Mouse (Mus musculus) spleen, embryonic (tissue): ENCODE measurements at regions not wholly inside any gene's neighbourhood (a gene's known extent, or its start where the extent isn't known, plus 50 kb on each side); places are given as distances from the start of the nearest gene placed in this dataset.

ENCODE experiments used
- CTCF ChIA-PET: fragments of 350-600 bp; sonication (Branson Sonifier 250); formaldehyde crosslinking; loops from one replicate; lab custom pipeline; 2022; lab: Charles Lee

- CTCF ChIA-PET = no interaction called here
These were observed 103.3 kb upstream of the Cpsf6 start for GRCm38 (mm10) chr10:117483091-117483600.

- CTCF ChIA-PET = no interaction called here
These were observed 102.5 kb upstream of the Cpsf6 start for GRCm38 (mm10) chr10:117482361-117482760.

GRCm38 (mm10) chr10:117481341-117481990 is 101.7 kb upstream of the Cpsf6 start:
- CTCF ChIA-PET = no interaction called here

GRCm38 (mm10) chr10:117480456-117480850 is 100.6 kb upstream of the Cpsf6 start:
- CTCF ChIA-PET = no interaction called here

GRCm38 (mm10) chr10:117479721-117480455 is 100.1 kb upstream of the Cpsf6 start:
- CTCF ChIA-PET = no interaction called here

GRCm38 (mm10) chr10:117478931-117479280 is 99.1 kb upstream of the Cpsf6 start:
- CTCF ChIA-PET = no interaction called here

GRCm38 (mm10) chr10:117478202-117478930 is 98.6 kb upstream of the Cpsf6 start:
- CTCF ChIA-PET = no interaction called here

GRCm38 (mm10) chr10:117477331-117478201 is 97.8 kb upstream of the Cpsf6 start:
- CTCF ChIA-PET = no interaction called here

GRCm38 (mm10) chr10:117475086-117475945 is 95.5 kb upstream of the Cpsf6 start:
- CTCF ChIA-PET = no interaction called here

GRCm38 (mm10) chr10:117474351-117475085 is 94.7 kb upstream of the Cpsf6 start:
- CTCF ChIA-PET = no interaction called here

- CTCF ChIA-PET = no interaction called here
These were observed 93.7 kb upstream of the Cpsf6 start for GRCm38 (mm10) chr10:117473471-117473870.

GRCm38 (mm10) chr10:117472568-117472930 is 92.7 kb upstream of the Cpsf6 start:
- CTCF ChIA-PET = no interaction called here

- CTCF ChIA-PET = interaction anchor here (0.7 kb wide), 2 partner anchors 191 to 403 kb away, joined by 4 to 5 read pairs; no protein-coding TSS in a partner anchor
These were observed 92.2 kb upstream of the Cpsf6 start for GRCm38 (mm10) chr10:117471818-117472567.

- CTCF ChIA-PET = interaction anchor here (0.7 kb wide), 3 partner anchors 191 to 479 kb away, joined by 4 to 11 read pairs (median 5); no protein-coding TSS in a partner anchor
These were observed 91.4 kb upstream of the Cpsf6 start for GRCm38 (mm10) chr10:117471036-117471817.

GRCm38 (mm10) chr10:117470481-117470880 is 90.7 kb upstream of the Cpsf6 start:
- CTCF ChIA-PET = no interaction called here

GRCm38 (mm10) chr10:117469573-117470090 is 89.8 kb upstream of the Cpsf6 start:
- CTCF ChIA-PET = no interaction called here

GRCm38 (mm10) chr10:117468931-117469572 is 89.2 kb upstream of the Cpsf6 start:
- CTCF ChIA-PET = interaction anchor here (0.6 kb wide), 2 partner anchors 49 to 109 kb away, joined by 4 to 5 read pairs; no protein-coding TSS in a partner anchor
